Comparison of ENCODE assay signal across 9 mouse cellular contexts in genomic region chr7:67910947-67911346, GRCm38 (mm10). TPM values are rescaled to one million over a fixed set of nuclear protein-coding genes. Genes with fewer than 3 reads are reported as not detected.
DNase-seq lines count a peak whose midpoint lies in the region; ATAC-seq lines count a peak whose summit lies in the region.
"Had no signal": no experiment of that assay in that cellular context is flagged by ENCODE, and none has a peak within 500 bp of the region (broad histone marks: within the 10 kb centered on the region; RNA-seq: fewer than 3 reads in every experiment).

No protein-coding gene starts in this region.

- ATAC-seq in kidney, embryonic 16.5 days (ENCODE audit: low FRiP score, low TSS enrichment): peak; percentile 91
- ATAC-seq in limb, embryonic 11.5 days (ENCODE audit: insufficient number of reproducible peaks, low FRiP score, low TSS enrichment, low read depth): peak; percentile 68; the same call in 1 of the 2 replicates
- ATAC-seq in neural tube, embryonic 12.5 days (ENCODE audit: low FRiP score, low read depth): no peak

- DNase-seq in kidney, postnatal 36 days: no peak
- DNase-seq in forebrain, embryonic 10.5 days (ENCODE audit: extremely low spot score, low spot score): peak; percentile 46
- DNase-seq in limb, embryonic 11.5 days (ENCODE audit: low spot score): peak; percentile 63
- DNase-seq in T-cell, adult 2 months (ENCODE audit: low spot score): no peak
- no peak for DNase-seq in adrenal gland, postnatal 36 days
- DNase-seq in adrenal gland, postnatal 25 days: no peak

- H3K4me2 ChIP-seq in kidney, embryonic 16.5 days (replicated peaks; ENCODE audit: low read depth, low read length): peak overlapping the region; percentile 29
- peak overlapping the region; percentile 15; the same call in 1 of the 2 replicates for H3K4me2 ChIP-seq in limb, embryonic 11.5 days (ENCODE audit: low read depth, severe bottlenecking)
- H3K4me2 ChIP-seq in neural tube, embryonic 12.5 days (replicated peaks): peak overlapping the region; percentile 41

- H3K4me1 ChIP-seq in kidney, embryonic 16.5 days (ENCODE audit: insufficient read depth, low read length): peaks cover 13% of the 10 kb centered on the region
- peaks cover 22% of the 10 kb centered on the region for H3K4me1 ChIP-seq in forebrain, embryonic 10.5 days
- peaks cover 13% of the 10 kb centered on the region for H3K4me1 ChIP-seq in limb, embryonic 11.5 days (ENCODE audit: control insufficient read depth, insufficient read depth, low read length)
- 0 out of 2 replicates have a peak, but pooled peaks cover 3% of the 10 kb centered on the region for H3K4me1 ChIP-seq in neural tube, embryonic 12.5 days

- H3K9me3 ChIP-seq in kidney, embryonic 16.5 days (ENCODE audit: low read length): no peaks in the 10 kb centered on the region
- H3K9me3 ChIP-seq in forebrain, embryonic 10.5 days: no peaks in the 10 kb centered on the region
- no peaks in the 10 kb centered on the region for H3K9me3 ChIP-seq in limb, embryonic 11.5 days (ENCODE audit: control insufficient read depth, low read length)
- H3K9me3 ChIP-seq in neural tube, embryonic 12.5 days: no peaks in the 10 kb centered on the region

- H3K9ac ChIP-seq in kidney, embryonic 16.5 days (replicated peaks; ENCODE audit: low read length): 0 out of 2 replicates have a peak overlapping the region, but pooled peaks have one; percentile 16
- 0 out of 2 replicates have a peak overlapping the region, but pooled peaks have one; percentile 18 for H3K9ac ChIP-seq in limb, embryonic 11.5 days (ENCODE audit: low read length)
- H3K9ac ChIP-seq in neural tube, embryonic 12.5 days: no peak overlapping the region

- no peaks in the 10 kb centered on the region for H3K36me3 ChIP-seq in kidney, embryonic 16.5 days (ENCODE audit: insufficient read depth, low read length)
- H3K36me3 ChIP-seq in forebrain, embryonic 10.5 days (replicated peaks): no peaks in the 10 kb centered on the region
- no peaks in the 10 kb centered on the region for H3K36me3 ChIP-seq in limb, embryonic 11.5 days (ENCODE audit: control insufficient read depth, insufficient read depth, low read length)
- no peaks in the 10 kb centered on the region for H3K36me3 ChIP-seq in neural tube, embryonic 12.5 days
- H3K36me3 ChIP-seq: G1E had no signal

- no peaks in the 10 kb centered on the region for H3K27me3 ChIP-seq in kidney, embryonic 16.5 days (ENCODE audit: insufficient read depth, low read length)
- H3K27me3 ChIP-seq in forebrain, embryonic 10.5 days (ENCODE audit: poor library complexity, severe bottlenecking): no peaks in the 10 kb centered on the region
- no peaks in the 10 kb centered on the region for H3K27me3 ChIP-seq in limb, embryonic 11.5 days (ENCODE audit: control insufficient read depth, insufficient read depth, low read length)
- no peaks in the 10 kb centered on the region for H3K27me3 ChIP-seq in neural tube, embryonic 12.5 days (replicated peaks)

- H3K27ac ChIP-seq in kidney, embryonic 16.5 days (ENCODE audit: low read length): peak overlapping the region; percentile 90
- peak overlapping the region; percentile 81 for H3K27ac ChIP-seq in forebrain, embryonic 10.5 days
- peak overlapping the region; percentile 83 for H3K27ac ChIP-seq in limb, embryonic 11.5 days (replicated peaks; ENCODE audit: low read depth, low read length)
- H3K27ac ChIP-seq in neural tube, embryonic 12.5 days: no peak overlapping the region

- 0 out of 2 replicates have a peak overlapping the region, but pooled peaks have one; percentile 5 for H3K4me3 ChIP-seq in kidney, embryonic 16.5 days (ENCODE audit: low read length)
- peak overlapping the region; percentile 18; the same call in 1 of the 2 replicates for H3K4me3 ChIP-seq in forebrain, embryonic 10.5 days
- H3K4me3 ChIP-seq in limb, embryonic 11.5 days (ENCODE audit: low read depth, low read length): no peak overlapping the region
- H3K4me3 ChIP-seq in neural tube, embryonic 12.5 days: no peak overlapping the region

- WGBS in kidney, embryonic 16.5 days: 27% methylated on average over 3 of the region's 3 CpGs
- 42% methylated on average over 3 of the region's 3 CpGs for WGBS in forebrain, embryonic 10.5 days
- WGBS in limb, embryonic 11.5 days: 7% methylated on average over 3 of the region's 3 CpGs
- WGBS in neural tube, embryonic 12.5 days: 13% methylated on average over 3 of the region's 3 CpGs

RNA-seq across cellular contexts. Expression of gene Igf1r, which starts 41.7 kb away (rescaled TPM):
- polyA plus RNA-seq in kidney, embryonic 16.5 days (2015; fragmentation: Nextera tagmentation; extraction: Ambion mirVana): 22.3 and 32.0 TPM in 2 replicates
- 18.8 and 20.8 TPM in 2 replicates for polyA plus RNA-seq in forebrain, embryonic 10.5 days (2016; fragmentation: Nextera tagmentation; extraction: Ambion mirVana)
- polyA plus RNA-seq in limb, embryonic 11.5 days (2014; fragmentation: Nextera tagmentation; extraction: Ambion mirVana): 27.8 and 29.9 TPM in 2 replicates
- polyA plus RNA-seq in neural tube, embryonic 12.5 days (2016; fragmentation: Nextera tagmentation; extraction: Ambion mirVana): 34.7 and 38.7 TPM in 2 replicates
- 10 to 100 TPM; 74.1 to 87.4 TPM for total RNA-seq in adrenal gland, postnatal 36 days (2021)
- 102 and 104 TPM in 2 replicates for total RNA-seq in adrenal gland, postnatal 25 days (2021)

Comparison
In these comparisons a context has a peak if more than half of its experiments do, and no peak if none do; other contexts are left out.
1. H3K4me3 ChIP-seq: peak in kidney, embryonic 16.5 days (single experiment) and forebrain, embryonic 10.5 days (single experiment); none in limb, embryonic 11.5 days (single experiment) and neural tube, embryonic 12.5 days (single experiment).
2. DNase-seq: peak in forebrain, embryonic 10.5 days (single experiment) and limb, embryonic 11.5 days (single experiment); none in kidney, postnatal 36 days (0 of 2), T-cell, adult 2 months (single experiment), adrenal gland, postnatal 36 days (0 of 2) and adrenal gland, postnatal 25 days (single experiment).
3. Peak in every context shown above with its lines, with median percentiles within 50 percentile points of each other: H3K4me2 ChIP-seq.